Mouse (Mus musculus) embryonic facial prominence, embryonic 11.5 days (tissue): ENCODE measurements at regions not wholly inside any gene's neighbourhood (a gene's known extent, or its start where the extent isn't known, plus 50 kb on each side); places are given as distances from the start of the nearest gene placed in this dataset.

Source experiments
- ATAC-seq: fragments of 200-750 bp; cut with Nextera tagmentation; replicated peaks from 2 replicates; pipeline ENCODE4 v1.8.0; 2017; ENCODE audit warnings: low read depth; ENCODE audit not compliant: insufficient number of reproducible peaks, low FRiP score, low TSS enrichment
- DNase-seq: peaks from one replicate; pipeline ENCODE4 v3.0.0-alpha.2; 2015; ENCODE audit warnings: low spot score
- H3K27ac ChIP-seq: fragments of 300-500 bp; sonication (generic); replicated peaks from 2 replicates; pipeline ENCODE4 v1.5.1; 2014; ENCODE audit warnings: mild to moderate bottlenecking, low read depth, low read length, control low read depth
- H3K27me3 ChIP-seq: fragments of 300-500 bp; sonication (generic); 2 replicates; pipeline ENCODE4 v1.6.1; 2014; ENCODE audit warnings: mild to moderate bottlenecking, low read length, moderate library complexity, mixed read lengths; ENCODE audit not compliant: control insufficient read depth, insufficient read depth
- H3K36me3 ChIP-seq: fragments of 300-500 bp; sonication (generic); replicated peaks from 2 replicates; pipeline ENCODE4 v1.6.1; 2014; ENCODE audit warnings: low read depth, mild to moderate bottlenecking, low read length, moderate library complexity, mixed read lengths; ENCODE audit not compliant: control insufficient read depth, insufficient read depth
- H3K4me1 ChIP-seq: fragments of 300-500 bp; sonication (generic); 2 replicates; pipeline ENCODE4 v1.6.1; 2014; ENCODE audit warnings: low read length, mixed read lengths; ENCODE audit not compliant: control insufficient read depth, insufficient read depth
- H3K4me2 ChIP-seq: fragments of 300-500 bp; sonication (generic); 2 replicates; pipeline ENCODE4 v1.6.1; 2014; ENCODE audit warnings: low read depth, mild to moderate bottlenecking, control low read depth, low read length, moderate library complexity
- H3K4me3 ChIP-seq: fragments of 300-500 bp; sonication (generic); 2 replicates; pipeline ENCODE4 v1.5.1; 2014; ENCODE audit warnings: low read depth, low read length, control low read depth
- H3K9ac ChIP-seq: fragments of 300-500 bp; sonication (generic); replicated peaks from 2 replicates; pipeline ENCODE4 v1.6.1; 2014; ENCODE audit warnings: mild to moderate bottlenecking, control low read depth, low read length
- H3K9me3 ChIP-seq: fragments of 300-500 bp; sonication (generic); replicated peaks from 2 replicates; pipeline ENCODE4 v1.6.1; 2016; ENCODE audit warnings: mild to moderate bottlenecking, low read length, inconsistent platforms, mixed read lengths; ENCODE audit not compliant: control insufficient read depth
- WGBS: fragments of 180-500 bp; shearing (Covaris S2); extraction: QIAGEN DNeasy Blood & Tissue Kit; methylation state at CpG from one replicate; pipeline ENCODE4 v1.1.7; 2014; 5-methylcytosine and 5-hydroxymethylcytosine counted together

- no peak for DNase-seq
- Histone ChIP-seq H3K4me2 (no peak overlapping the region), H3K27me3 (no peaks in the 10 kb centered on the region), H3K9me3 (no peaks in the 10 kb centered on the region), H3K27ac (no peak overlapping the region), H3K9ac (no peak overlapping the region), H3K4me3 (no peak overlapping the region), H3K4me1 (no peaks in the 10 kb centered on the region), H3K36me3 (no peaks in the 10 kb centered on the region)
- no peak for ATAC-seq
- WGBS, result 82% methylated on average over 2 of the region's 2 CpGs
These were observed 680.1 kb downstream of the Nova1 start for GRCm38 (mm10) chr12:46138646-46139045.

GRCm38 (mm10) chr12:46125867-46126266 is 692.9 kb downstream of the Nova1 start:
- H3K27ac ChIP-seq, result no peak overlapping the region
- H3K36me3 ChIP-seq, result no peaks in the 10 kb centered on the region
- WGBS, result 75% methylated on average over 1 of the region's 1 CpGs
- H3K9me3 ChIP-seq, result no peaks in the 10 kb centered on the region
- DNase-seq, result no peak
- no peaks in the 10 kb centered on the region for H3K4me1 ChIP-seq
- H3K4me3 ChIP-seq, result no peak overlapping the region
- H3K27me3 ChIP-seq, result no peaks in the 10 kb centered on the region
- no peak overlapping the region for H3K4me2 ChIP-seq
- no peak for ATAC-seq
- no peak overlapping the region for H3K9ac ChIP-seq

DNA sequence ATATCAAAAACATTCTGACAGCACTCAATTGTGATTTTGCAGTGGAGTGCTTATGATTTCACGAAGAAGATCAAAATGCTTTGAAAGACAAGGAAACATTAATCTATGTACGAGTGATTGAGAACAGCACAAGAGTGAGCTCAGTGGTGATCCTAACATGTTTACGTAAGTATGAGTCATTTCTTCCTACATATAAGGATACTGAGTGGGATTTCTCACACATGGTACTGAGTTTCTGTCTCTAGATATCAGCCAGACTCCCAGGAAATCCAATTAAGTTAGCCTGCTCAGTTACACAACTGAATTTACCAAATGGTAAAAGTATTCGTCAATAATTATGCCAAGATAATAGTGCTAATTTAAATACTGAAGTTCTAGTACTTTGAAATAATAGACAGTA is 707.4 kb downstream of the Nova1 start:
- Histone ChIP-seq H3K4me1 (no peaks in the 10 kb centered on the region), H3K27ac (no peak overlapping the region), H3K9me3 (no peaks in the 10 kb centered on the region), H3K36me3 (no peaks in the 10 kb centered on the region), H3K4me3 (no peak overlapping the region), H3K9ac (no peak overlapping the region), H3K27me3 (no peaks in the 10 kb centered on the region), H3K4me2 (no peak overlapping the region)
- WGBS, result 85% methylated on average over 4 of the region's 4 CpGs
- ATAC-seq (no peak), DNase-seq (no peak)

DNA sequence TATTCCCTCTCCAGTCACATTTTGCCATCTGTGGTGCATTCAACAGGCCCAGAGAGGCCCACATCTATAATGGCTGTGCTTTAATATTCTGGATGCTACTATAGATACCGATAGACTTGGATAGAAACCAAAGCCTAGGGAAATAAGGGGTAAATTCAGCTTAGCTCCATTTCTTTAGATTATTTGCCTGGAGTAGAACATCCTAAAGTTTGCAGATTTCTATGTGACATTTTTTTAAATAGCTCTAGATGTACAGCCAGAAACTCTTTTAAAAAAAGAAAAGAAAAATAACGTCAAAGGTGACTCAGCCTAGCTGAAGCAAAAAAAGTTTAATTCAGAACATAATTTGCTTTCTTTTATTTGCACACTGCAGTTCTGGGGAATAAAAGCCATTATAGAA is 735.4 kb downstream of the Nova1 start:
- no peak for DNase-seq

DNA sequence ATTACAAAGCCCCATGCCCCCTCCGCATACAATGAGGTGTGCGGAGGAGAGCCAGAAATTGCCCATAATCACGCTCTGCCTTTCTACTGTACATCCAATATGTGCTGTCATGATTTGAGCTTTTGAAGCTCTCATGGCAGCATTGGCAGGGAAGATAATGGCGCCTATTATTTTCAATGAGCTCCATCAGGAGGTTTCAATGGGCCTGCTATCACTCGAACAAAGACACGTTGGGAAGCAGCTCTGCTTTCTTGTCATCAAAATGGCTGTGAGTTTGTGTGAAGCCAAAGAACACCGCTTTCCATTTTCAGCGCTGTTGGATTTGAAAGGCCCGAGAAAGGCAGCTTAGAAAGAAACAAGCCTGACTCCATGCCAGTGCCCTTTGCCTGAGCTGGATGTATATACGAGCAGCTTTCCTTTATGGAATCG is 742.9 kb downstream of the Nova1 start:
- no peaks in the 10 kb centered on the region for H3K4me1 ChIP-seq
- DNase-seq (no peak), ATAC-seq (no peak; the same call in 1 of the 2 replicates)

More for the DNA sequence above, 735.4 kb downstream of the Nova1 start:
- no peak overlapping the region for H3K27ac ChIP-seq
- H3K4me2 ChIP-seq, result no peak overlapping the region
- ATAC-seq, result no peak
- H3K4me3 ChIP-seq, result no peak overlapping the region
- H3K4me1 ChIP-seq, result no peaks in the 10 kb centered on the region
- no peaks in the 10 kb centered on the region for H3K9me3 ChIP-seq
- H3K27me3 ChIP-seq, result no peaks in the 10 kb centered on the region
- WGBS, result 90% methylated on average over 2 of the region's 2 CpGs
- H3K36me3 ChIP-seq, result no peaks in the 10 kb centered on the region
- H3K9ac ChIP-seq, result no peak overlapping the region

DNA sequence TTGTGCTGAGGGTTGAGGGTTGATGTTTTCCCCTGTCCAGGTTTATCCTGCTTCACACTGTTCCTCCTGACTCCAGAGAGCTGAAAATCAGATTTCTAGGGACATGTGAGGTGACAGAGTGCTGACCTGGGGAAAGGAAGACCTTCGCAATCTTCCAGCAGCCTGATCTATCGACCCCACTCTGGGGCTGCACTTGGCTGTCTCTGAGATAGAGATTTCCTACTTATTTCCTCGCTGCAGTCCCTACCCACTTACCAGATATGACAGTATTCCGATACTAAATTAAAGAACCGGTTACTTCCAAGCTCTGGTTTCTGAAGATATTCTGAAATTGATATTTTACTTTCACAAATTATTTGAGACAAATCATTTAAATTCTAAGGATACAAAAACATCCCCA is 743.4 kb downstream of the Nova1 start:
- H3K27ac ChIP-seq, result no peak overlapping the region
- H3K9ac ChIP-seq, result no peak overlapping the region
- no peaks in the 10 kb centered on the region for H3K4me1 ChIP-seq
- H3K27me3 ChIP-seq, result no peaks in the 10 kb centered on the region
- no peak overlapping the region for H3K4me3 ChIP-seq
- DNase-seq (no peak), ATAC-seq (no peak)
- H3K4me2 ChIP-seq, result no peak overlapping the region
- WGBS, result 88% methylated on average over 5 of the region's 5 CpGs
- no peaks in the 10 kb centered on the region for H3K9me3 ChIP-seq
- H3K36me3 ChIP-seq, result no peaks in the 10 kb centered on the region

More for the DNA sequence above, 742.9 kb downstream of the Nova1 start:
- 87% methylated on average over 11 of the region's 11 CpGs for WGBS
- H3K36me3 ChIP-seq, result no peaks in the 10 kb centered on the region
- H3K27ac ChIP-seq, result no peak overlapping the region
- H3K9me3 ChIP-seq, result no peaks in the 10 kb centered on the region
- no peak overlapping the region for H3K4me3 ChIP-seq
- H3K4me2 ChIP-seq, result no peak overlapping the region
- no peak overlapping the region for H3K9ac ChIP-seq
- H3K27me3 ChIP-seq, result no peaks in the 10 kb centered on the region

DNA sequence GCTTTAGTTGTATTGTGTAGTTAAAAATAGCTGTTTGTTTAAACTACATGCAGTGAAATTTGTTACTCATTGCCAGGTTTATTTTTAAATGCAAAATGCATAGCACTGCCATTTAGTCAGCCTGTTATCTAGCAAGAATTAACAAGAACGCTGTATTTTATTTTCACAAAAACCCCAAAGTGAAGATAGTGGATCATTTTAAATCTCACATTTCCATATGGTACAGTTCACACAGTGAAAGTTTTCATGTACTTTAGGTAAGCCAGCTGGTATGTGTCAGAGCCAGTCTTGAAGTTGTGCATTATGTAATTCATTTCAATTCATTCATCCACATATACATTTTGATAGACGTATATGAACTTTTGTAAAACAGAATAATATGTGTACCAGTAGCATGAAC is 751.8 kb downstream of the Nova1 start:
- H3K9me3 ChIP-seq, result no peaks in the 10 kb centered on the region
- no peak overlapping the region for H3K27ac ChIP-seq
- no peaks in the 10 kb centered on the region for H3K36me3 ChIP-seq
- H3K4me2 ChIP-seq, result no peak overlapping the region
- 91% methylated on average over 2 of the region's 2 CpGs for WGBS
- no peak for DNase-seq
- H3K4me1 ChIP-seq, result no peaks in the 10 kb centered on the region
- H3K4me3 ChIP-seq, result no peak overlapping the region
- ATAC-seq, result no peak
- no peaks in the 10 kb centered on the region for H3K27me3 ChIP-seq
- H3K9ac ChIP-seq, result no peak overlapping the region

- H3K9me3 ChIP-seq, result no peaks in the 10 kb centered on the region
- no peak overlapping the region for H3K9ac ChIP-seq
- no peaks in the 10 kb centered on the region for H3K4me1 ChIP-seq
- DNase-seq (no peak), ATAC-seq (no peak)
- H3K4me2 ChIP-seq, result no peak overlapping the region
- H3K4me3 ChIP-seq, result no peak overlapping the region
- no peak overlapping the region for H3K27ac ChIP-seq
- H3K27me3 ChIP-seq, result no peaks in the 10 kb centered on the region
- H3K36me3 ChIP-seq, result no peaks in the 10 kb centered on the region
These were observed 778.1 kb downstream of the Nova1 start for GRCm38 (mm10) chr12:46040626-46041025.
